Mouse (Mus musculus) hindbrain, embryonic 12.5 days (tissue): Measurements from ENCODE around the gene Gm28308. TPM values are rescaled to one million over a fixed set of nuclear protein-coding genes. Genes with fewer than 3 reads are reported as not detected.
A peak's percentile ranks its signal among the peaks of the same experiment; 100 is the strongest.

Experiments
- ATAC-seq: fragments of 200-750 bp; cut with Nextera tagmentation; 2 replicates; pipeline ENCODE4 v1.8.0; 2017; ENCODE audit warnings: moderate TSS enrichment; ENCODE audit not compliant: low FRiP score
- H3K27ac ChIP-seq: fragments of 300-500 bp; sonication (generic); 2 replicates; pipeline ENCODE4 v1.5.1; 2016; ENCODE audit warnings: mild to moderate bottlenecking
- H3K27me3 ChIP-seq: fragments of 300-500 bp; sonication (generic); 2 replicates; pipeline ENCODE4 v1.6.1; 2016; ENCODE audit warnings: mild to moderate bottlenecking
- H3K36me3 ChIP-seq: fragments of 300-500 bp; sonication (generic); 2 replicates; pipeline ENCODE4 v1.6.1; 2016; ENCODE audit warnings: mild to moderate bottlenecking
- H3K4me1 ChIP-seq: fragments of 300-500 bp; sonication (generic); 2 replicates; pipeline ENCODE4 v1.6.1; 2016
- H3K4me2 ChIP-seq: fragments of 300-500 bp; sonication (generic); replicated peaks from 2 replicates; pipeline ENCODE4 v1.6.1; 2016; ENCODE audit warnings: mild to moderate bottlenecking
- H3K4me3 ChIP-seq: fragments of 300-500 bp; sonication (generic); 2 replicates; pipeline ENCODE4 v1.5.1; 2016; ENCODE audit warnings: mild to moderate bottlenecking
- H3K9ac ChIP-seq: fragments of 300-500 bp; sonication (generic); 2 replicates; pipeline ENCODE4 v1.6.1; 2016; ENCODE audit warnings: mild to moderate bottlenecking, moderate library complexity
- H3K9me3 ChIP-seq: fragments of 300-500 bp; sonication (generic); replicated peaks from 2 replicates; pipeline ENCODE4 v1.6.1; 2016; ENCODE audit warnings: mild to moderate bottlenecking
- whole genome bisulfite sequencing: fragments of 180-500 bp; shearing (Covaris S2); methylation state at CpG from one replicate; pipeline ENCODE4 v1.1.7; 2016; 5-methylcytosine and 5-hydroxymethylcytosine counted together
- polyA plus RNA-seq: library from polyadenylated mRNA; unstranded; fragments of >200 nt; fragmentation: Nextera tagmentation; extraction: Ambion mirVana; gene quantifications from 2 replicates; pipeline ENCODE4 v1.2.1, GENCODE M21; 2016

Gene Gm28308
- not detected in 2 replicates for polyA plus RNA-seq

GRCm38 (mm10) chr6:52213119-52213986, at the start of gene Gm28308, which contains the start of gene Hoxa3:
TSS of gene Gm28308 (minus strand) at chr6:52213339.
TSS of gene Hoxa3 (minus strand) at chr6:52213336.
- H3K27ac ChIP-seq: no peak within 1 kb of the TSS
- peaks cover 98% of the 10 kb centered on the region for H3K27me3 ChIP-seq
- WGBS: 3% methylated on average over 38 of the region's 38 CpGs
- H3K36me3 ChIP-seq: no peaks in the 10 kb centered on the region
- H3K9ac ChIP-seq: no peak within 1 kb of the TSS
- ATAC-seq: no peak
- no peaks in the 10 kb centered on the region for H3K9me3 ChIP-seq
- peaks cover 21% of the 10 kb centered on the region for H3K4me1 ChIP-seq
- H3K4me3 ChIP-seq: peak within 1 kb of the TSS; percentile 10; the same call in 1 of the 2 replicates
- H3K4me2 ChIP-seq: 0 out of 2 replicates have a peak within 1 kb of the TSS, but pooled peaks have one; percentile 13

DNA sequence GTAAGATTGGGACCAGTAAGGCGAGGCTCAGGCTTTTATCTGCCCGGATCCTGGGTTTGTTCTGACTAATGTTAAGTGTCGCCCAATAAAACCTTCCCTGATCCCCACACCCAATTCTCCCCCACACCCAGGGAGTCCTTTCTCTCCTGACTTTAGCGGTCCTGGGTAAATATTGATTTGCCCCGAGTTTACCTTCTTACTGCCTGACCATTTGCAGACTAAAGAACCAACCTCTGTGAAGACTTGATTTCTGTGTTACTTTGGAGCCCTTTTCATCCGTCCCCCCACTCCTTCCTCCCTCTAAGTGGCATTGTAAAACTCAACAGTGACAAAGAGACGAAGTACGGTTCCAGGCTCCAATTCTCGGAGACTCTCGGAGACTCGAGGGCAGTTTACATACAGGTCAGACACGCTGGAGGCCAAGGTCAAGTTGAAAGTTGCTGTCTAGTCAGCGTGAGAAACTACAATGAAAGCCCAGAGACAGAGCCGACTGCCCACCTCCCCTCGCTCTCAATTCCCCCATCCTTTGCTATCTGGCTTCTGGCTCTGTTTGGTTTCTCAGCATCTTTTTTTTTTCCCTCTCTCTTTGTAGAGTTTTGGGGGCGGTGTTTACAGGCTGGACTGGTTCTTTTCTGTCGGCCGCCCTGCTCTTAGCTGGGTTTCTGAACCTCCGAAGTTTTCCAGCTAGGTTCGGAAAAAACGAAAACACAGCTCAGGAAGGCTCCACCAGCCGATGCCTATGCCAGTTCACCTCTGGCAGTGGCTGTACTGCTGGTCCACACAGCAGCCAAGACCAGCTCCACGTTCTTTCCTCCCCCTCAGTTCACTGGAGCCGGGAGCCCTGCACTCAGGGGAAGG, 49.6 kb upstream of the Gm28308 start:
- 1% methylated on average over 24 of the region's 24 CpGs for WGBS
- H3K27ac ChIP-seq: no peak overlapping the region
- H3K27me3 ChIP-seq: peaks cover 89% of the 10 kb centered on the region
- no peak overlapping the region for H3K4me2 ChIP-seq
- no peaks in the 10 kb centered on the region for H3K36me3 ChIP-seq
- H3K4me3 ChIP-seq: no peak overlapping the region
- no peak for ATAC-seq
- H3K4me1 ChIP-seq: peaks cover 9% of the 10 kb centered on the region
- no peaks in the 10 kb centered on the region for H3K9me3 ChIP-seq
- no peak overlapping the region for H3K9ac ChIP-seq

- no peaks in the 10 kb centered on the region for H3K36me3 ChIP-seq
- peaks cover 91% of the 10 kb centered on the region for H3K27me3 ChIP-seq
- H3K4me2 ChIP-seq: no peak overlapping the region
- 2% methylated on average over 9 of the region's 9 CpGs for WGBS
- no peak overlapping the region for H3K9ac ChIP-seq
- no peaks in the 10 kb centered on the region for H3K9me3 ChIP-seq
- no peak for ATAC-seq
- no peak overlapping the region for H3K27ac ChIP-seq
- H3K4me1 ChIP-seq: peaks cover 9% of the 10 kb centered on the region
- no peak overlapping the region for H3K4me3 ChIP-seq
These were observed 48.8 kb upstream of the Gm28308 start for GRCm38 (mm10) chr6:52261751-52262462.

GRCm38 (mm10) chr6:52260654-52261575, 47.8 kb upstream of the Gm28308 start, which contains the start of gene Hoxa13:
TSS of gene Hoxa13 (minus strand) at chr6:52260880.
- 2% methylated on average over 44 of the region's 72 CpGs for WGBS
- peak within 1 kb of the TSS; percentile 26 for H3K4me3 ChIP-seq
- no peak for ATAC-seq
- H3K27ac ChIP-seq: no peak within 1 kb of the TSS
- no peak within 1 kb of the TSS for H3K9ac ChIP-seq
- no peaks in the 10 kb centered on the region for H3K9me3 ChIP-seq
- peaks cover 9% of the 10 kb centered on the region for H3K4me1 ChIP-seq
- H3K27me3 ChIP-seq: peaks cover 90% of the 10 kb centered on the region
- no peaks in the 10 kb centered on the region for H3K36me3 ChIP-seq
- peak within 1 kb of the TSS; percentile 41 for H3K4me2 ChIP-seq

DNA sequence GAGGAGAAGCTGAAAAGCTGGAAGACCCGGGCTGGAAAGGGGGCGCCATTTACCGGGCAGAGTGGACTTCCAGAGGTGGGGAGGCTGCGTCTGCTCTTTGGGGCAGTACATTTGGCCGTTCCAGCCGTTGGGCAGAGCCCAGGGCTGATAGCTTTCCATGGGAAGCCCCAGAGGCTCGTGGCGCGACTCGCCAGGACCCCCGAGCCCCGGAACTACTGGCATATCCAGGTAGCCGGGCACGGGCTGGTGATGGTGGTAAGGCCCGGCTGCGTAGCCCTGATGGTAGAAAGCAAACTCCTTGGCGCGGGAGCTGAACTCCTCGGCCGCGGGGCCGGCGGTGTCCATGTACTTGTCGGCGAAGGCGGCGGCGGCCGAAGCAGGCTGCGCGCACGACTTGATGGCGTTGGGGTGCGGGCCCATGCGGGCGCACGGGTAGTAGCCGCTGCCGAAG, 46.7 kb upstream of the Gm28308 start:
- WGBS: 0% methylated on average over 39 of the region's 39 CpGs

DNA sequence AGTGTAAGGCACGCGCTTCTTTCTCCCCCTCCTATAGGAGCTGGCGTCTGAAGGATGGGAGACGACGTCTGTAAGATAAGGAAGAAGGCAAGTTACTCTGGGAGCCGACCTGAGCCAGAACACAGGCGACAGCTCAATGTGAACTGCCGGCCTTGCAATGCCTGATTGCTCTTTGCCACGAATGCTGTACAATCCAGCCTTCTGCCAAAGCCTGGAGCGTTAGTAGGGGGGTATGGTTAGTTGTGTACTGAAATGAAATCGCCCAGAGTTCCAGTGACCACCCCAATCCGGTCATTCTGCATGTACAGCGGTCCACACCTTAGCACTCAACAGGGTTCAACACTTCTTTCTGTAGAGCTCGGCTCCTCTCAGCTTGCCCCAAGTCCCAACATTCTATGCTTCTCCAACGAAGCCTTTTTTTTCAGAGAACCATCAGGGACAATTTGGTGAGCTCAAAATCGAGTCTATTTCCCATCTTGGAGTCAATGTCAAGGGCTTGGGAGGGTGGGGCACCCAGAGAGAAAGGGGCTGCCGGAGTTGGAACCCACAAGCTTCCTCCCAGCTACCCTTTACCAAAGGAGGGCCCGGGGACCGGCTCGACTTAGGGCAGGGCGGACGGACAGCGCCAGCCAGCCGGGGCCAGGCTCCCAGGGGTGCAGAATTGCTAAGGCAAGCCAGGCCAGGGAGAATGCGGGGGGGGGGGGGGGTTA, 46.1 kb upstream of the Gm28308 start:
- no peak overlapping the region for H3K27ac ChIP-seq
- H3K36me3 ChIP-seq: no peaks in the 10 kb centered on the region
- WGBS: under 1% methylated on average over 25 of the region's 25 CpGs
- H3K4me3 ChIP-seq: 0 out of 2 replicates have a peak overlapping the region, but pooled peaks have one; percentile 16
- peaks cover 9% of the 10 kb centered on the region for H3K4me1 ChIP-seq
- peaks cover 86% of the 10 kb centered on the region for H3K27me3 ChIP-seq
- no peaks in the 10 kb centered on the region for H3K9me3 ChIP-seq
- H3K9ac ChIP-seq: no peak overlapping the region
- H3K4me2 ChIP-seq: 0 out of 2 replicates have a peak overlapping the region, but pooled peaks have one; percentile 41
- ATAC-seq: no peak

More for the DNA sequence above, 46.7 kb upstream of the Gm28308 start:
- H3K4me1 ChIP-seq: peaks cover 9% of the 10 kb centered on the region
- H3K27me3 ChIP-seq: peaks cover 90% of the 10 kb centered on the region
- H3K9ac ChIP-seq: no peak overlapping the region
- H3K9me3 ChIP-seq: no peaks in the 10 kb centered on the region
- peak overlapping the region; percentile 41; the same call in 1 of the 2 replicates for H3K4me2 ChIP-seq
- no peaks in the 10 kb centered on the region for H3K36me3 ChIP-seq
- ATAC-seq: no peak
- H3K4me3 ChIP-seq: peak overlapping the region; percentile 16
- no peak overlapping the region for H3K27ac ChIP-seq

DNA sequence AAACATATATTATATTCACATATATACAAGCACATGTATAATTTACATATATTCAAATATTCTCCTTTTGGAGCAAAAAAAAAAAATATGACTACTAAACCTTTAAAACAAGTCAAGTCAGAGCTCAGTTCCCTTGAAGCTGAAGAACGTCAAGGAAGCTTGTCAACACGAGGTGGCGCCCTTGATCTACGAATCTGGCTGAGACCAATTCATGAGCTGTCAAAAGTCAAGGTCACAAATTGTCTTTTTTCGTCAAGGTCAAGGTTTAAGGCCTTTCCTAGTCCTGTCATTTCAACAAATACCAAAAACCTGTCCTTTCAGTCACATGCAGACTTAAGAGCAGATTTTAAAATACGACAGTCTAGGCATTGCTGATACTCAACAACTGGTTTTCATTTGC, 43.8 kb upstream of the Gm28308 start:
- Histone ChIP-seq H3K27ac (no peak overlapping the region), H3K4me3 (no peak overlapping the region), H3K9ac (no peak overlapping the region), H3K9me3 (no peaks in the 10 kb centered on the region), H3K36me3 (no peaks in the 10 kb centered on the region), H3K4me2 (no peak overlapping the region), H3K4me1 (peaks cover 12% of the 10 kb centered on the region), H3K27me3 (peaks cover 86% of the 10 kb centered on the region)
- WGBS: under 1% methylated on average over 6 of the region's 6 CpGs
- no peak for ATAC-seq

- no peak overlapping the region for H3K27ac ChIP-seq
- 0 out of 2 replicates have a peak, but pooled peaks cover 2% of the 10 kb centered on the region for H3K4me1 ChIP-seq
- H3K9ac ChIP-seq: no peak overlapping the region
- ATAC-seq: no peak
- H3K4me3 ChIP-seq: no peak overlapping the region
- H3K27me3 ChIP-seq: peaks cover 92% of the 10 kb centered on the region
- 1% methylated on average over 59 of the region's 59 CpGs for WGBS
- no peaks in the 10 kb centered on the region for H3K9me3 ChIP-seq
- H3K4me2 ChIP-seq: no peak overlapping the region
- H3K36me3 ChIP-seq: no peaks in the 10 kb centered on the region
These were observed 40.7 kb upstream of the Gm28308 start for GRCm38 (mm10) chr6:52253511-52254500.

GRCm38 (mm10) chr6:52252775-52253376, 39.7 kb upstream of the Gm28308 start:
- ATAC-seq: no peak
- Histone ChIP-seq H3K9me3 (no peaks in the 10 kb centered on the region), H3K9ac (no peak overlapping the region), H3K36me3 (no peaks in the 10 kb centered on the region), H3K4me3 (no peak overlapping the region), H3K4me2 (no peak overlapping the region), H3K27ac (no peak overlapping the region), H3K27me3 (peaks cover 92% of the 10 kb centered on the region), H3K4me1 (0 out of 2 replicates have a peak, but pooled peaks cover 2% of the 10 kb centered on the region)
- WGBS: under 1% methylated on average over 35 of the region's 35 CpGs
